Mouse (Mus musculus) erythroblast, embryonic 14.5 days (primary cell): ENCODE results near the gene Cd34.

Experiments used
- GATA1 ChIP-seq: IDR thresholded peaks from 2 replicates; pipeline ENCODE4 v1.6.1; 2012; ENCODE audit warnings: low read length, inconsistent platforms, mixed read lengths
- TAL1 ChIP-seq: IDR thresholded peaks from 3 replicates; pipeline ENCODE4 v1.6.1; 2012; ENCODE audit warnings: low read length, inconsistent platforms, mixed read lengths

DNA sequence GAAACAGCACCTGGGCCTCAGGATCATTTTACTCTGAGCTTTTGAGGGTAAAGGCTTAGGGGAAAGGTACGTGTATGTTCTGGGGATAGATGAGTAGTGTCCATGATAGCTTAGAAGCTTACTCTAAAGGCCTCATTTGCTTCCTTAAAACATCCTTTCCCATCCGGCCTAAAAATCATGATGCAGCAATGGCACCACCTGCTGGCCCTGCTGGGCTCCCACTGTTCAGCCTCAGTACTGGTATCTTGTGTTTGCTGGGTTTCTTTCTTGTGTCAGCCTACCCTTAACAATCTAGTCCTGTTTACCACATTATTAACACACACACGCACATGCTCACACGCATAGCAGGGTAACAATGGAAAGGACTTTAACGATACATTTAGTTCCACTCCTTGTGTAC, 23.6 kb downstream of the Cd34 start:
- TF ChIP-seq TAL1 = no peak
- TF ChIP-seq GATA1 = no peak
